Mouse (Mus musculus): ENCODE data around the gene Slc12a7. TPM values are rescaled to one million over a fixed set of nuclear protein-coding genes. Genes with fewer than 3 reads are reported as not detected.

Gene Slc12a7
- polyA plus RNA-seq, 1 experiment from 2014 or later: 7.0 TPM

GRCm38 (mm10) chr13:73833809-73834208, 100.9 kb downstream of the Slc12a7 start:
- ATAC-seq: no peak
- TF ChIP-seq CTCF (IDR thresholded peaks at IDR 0.05; ENCODE audit: low read depth): no peak
- no peak for TF ChIP-seq EP300 (IDR thresholded peaks at IDR 0.05; ENCODE audit: low read depth)
- Histone ChIP-seq H3K4me1 (ENCODE audit: insufficient read depth) (no peaks in the 10 kb centered on the region), H3K27me3 (ENCODE audit: insufficient read depth, low read length) (no peaks in the 10 kb centered on the region), H3K27ac (ENCODE audit: low read depth) (no peak overlapping the region), H3K36me3 (replicated peaks; ENCODE audit: insufficient read depth, low read length) (no peaks in the 10 kb centered on the region), H3K4me3 (ENCODE audit: low read depth, low read length) (no peak overlapping the region), H3K4me2 (ENCODE audit: low read depth, low read length) (no peak overlapping the region), H3K9ac (replicated peaks) (no peak overlapping the region), H3K9me3 (ENCODE audit: low read length) (no peaks in the 10 kb centered on the region)
- WGBS (ENCODE audit: insufficient replicate concordance): 72% methylated on average over 12 of the region's 12 CpGs
- DNase-seq: no peak

- no peak overlapping the region for H3K4me3 ChIP-seq (ENCODE audit: low read depth, low read length)
- no peaks in the 10 kb centered on the region for H3K9me3 ChIP-seq (ENCODE audit: low read length)
- no peaks in the 10 kb centered on the region for H3K4me1 ChIP-seq (ENCODE audit: insufficient read depth)
- no peak for TF ChIP-seq EP300 (IDR thresholded peaks at IDR 0.05; ENCODE audit: low read depth)
- TF ChIP-seq CTCF (IDR thresholded peaks at IDR 0.05; ENCODE audit: low read depth): no peak
- 56% methylated on average over 4 of the region's 4 CpGs for WGBS (ENCODE audit: insufficient replicate concordance)
- DNase-seq (no peak), ATAC-seq (no peak)
- no peaks in the 10 kb centered on the region for H3K36me3 ChIP-seq (replicated peaks; ENCODE audit: insufficient read depth, low read length)
- no peak overlapping the region for H3K4me2 ChIP-seq (ENCODE audit: low read depth, low read length)
- no peak overlapping the region for H3K9ac ChIP-seq (replicated peaks)
- H3K27me3 ChIP-seq (ENCODE audit: insufficient read depth, low read length): no peaks in the 10 kb centered on the region
- no peak overlapping the region for H3K27ac ChIP-seq (ENCODE audit: low read depth)
These were observed 102.9 kb downstream of the Slc12a7 start for GRCm38 (mm10) chr13:73835791-73836190.

- no peak overlapping the region for H3K4me3 ChIP-seq (ENCODE audit: low read depth, low read length)
- 79% methylated on average over 6 of the region's 6 CpGs for WGBS (ENCODE audit: insufficient replicate concordance)
These were observed 103.6 kb downstream of the Slc12a7 start for GRCm38 (mm10) chr13:73836491-73836890.

GRCm38 (mm10) chr13:73837708-73838107, 104.8 kb downstream of the Slc12a7 start:
- WGBS (ENCODE audit: insufficient replicate concordance): 63% methylated on average over 8 of the region's 8 CpGs
- Histone ChIP-seq H3K27ac (ENCODE audit: low read depth) (no peak overlapping the region), H3K36me3 (replicated peaks; ENCODE audit: insufficient read depth, low read length) (no peaks in the 10 kb centered on the region), H3K27me3 (ENCODE audit: insufficient read depth, low read length) (no peaks in the 10 kb centered on the region), H3K4me1 (ENCODE audit: insufficient read depth) (no peaks in the 10 kb centered on the region), H3K9me3 (ENCODE audit: low read length) (no peaks in the 10 kb centered on the region), H3K4me2 (ENCODE audit: low read depth, low read length) (no peak overlapping the region), H3K4me3 (ENCODE audit: low read depth, low read length) (no peak overlapping the region), H3K9ac (replicated peaks) (no peak overlapping the region)
- DNase-seq (no peak), ATAC-seq (no peak)
- TF ChIP-seq EP300 (IDR thresholded peaks at IDR 0.05; ENCODE audit: low read depth): no peak

More at GRCm38 (mm10) chr13:73836491-73836890, 103.6 kb downstream of the Slc12a7 start:
- H3K36me3 ChIP-seq (replicated peaks; ENCODE audit: insufficient read depth, low read length): no peaks in the 10 kb centered on the region
- H3K27me3 ChIP-seq (ENCODE audit: insufficient read depth, low read length): no peaks in the 10 kb centered on the region
- no peak overlapping the region for H3K9ac ChIP-seq (replicated peaks)
- no peak overlapping the region for H3K27ac ChIP-seq (ENCODE audit: low read depth)
- TF ChIP-seq CTCF (IDR thresholded peaks at IDR 0.05; ENCODE audit: low read depth): no peak
- no peak for TF ChIP-seq EP300 (IDR thresholded peaks at IDR 0.05; ENCODE audit: low read depth)
- ATAC-seq (no peak), DNase-seq (no peak)
- no peaks in the 10 kb centered on the region for H3K4me1 ChIP-seq (ENCODE audit: insufficient read depth)
- no peaks in the 10 kb centered on the region for H3K9me3 ChIP-seq (ENCODE audit: low read length)
- no peak overlapping the region for H3K4me2 ChIP-seq (ENCODE audit: low read depth, low read length)

GRCm38 (mm10) chr13:73839137-73839548, 106.2 kb downstream of the Slc12a7 start:
- WGBS (ENCODE audit: insufficient replicate concordance): 77% methylated on average over 11 of the region's 11 CpGs
- H3K27ac ChIP-seq (ENCODE audit: low read depth): no peak overlapping the region
- ATAC-seq: no peak
- no peaks in the 10 kb centered on the region for H3K4me1 ChIP-seq (ENCODE audit: insufficient read depth)
- no peak overlapping the region for H3K4me3 ChIP-seq (ENCODE audit: low read depth, low read length)
- H3K27me3 ChIP-seq (ENCODE audit: insufficient read depth, low read length): no peaks in the 10 kb centered on the region
- TF ChIP-seq EP300 (IDR thresholded peaks at IDR 0.05; ENCODE audit: low read depth): no peak
- no peak for TF ChIP-seq CTCF (IDR thresholded peaks at IDR 0.05; ENCODE audit: low read depth)
- no peaks in the 10 kb centered on the region for H3K36me3 ChIP-seq (replicated peaks; ENCODE audit: insufficient read depth, low read length)
- no peak for DNase-seq
- H3K9ac ChIP-seq (replicated peaks): no peak overlapping the region
- H3K4me2 ChIP-seq (ENCODE audit: low read depth, low read length): no peak overlapping the region
- no peaks in the 10 kb centered on the region for H3K9me3 ChIP-seq (ENCODE audit: low read length)

DNA sequence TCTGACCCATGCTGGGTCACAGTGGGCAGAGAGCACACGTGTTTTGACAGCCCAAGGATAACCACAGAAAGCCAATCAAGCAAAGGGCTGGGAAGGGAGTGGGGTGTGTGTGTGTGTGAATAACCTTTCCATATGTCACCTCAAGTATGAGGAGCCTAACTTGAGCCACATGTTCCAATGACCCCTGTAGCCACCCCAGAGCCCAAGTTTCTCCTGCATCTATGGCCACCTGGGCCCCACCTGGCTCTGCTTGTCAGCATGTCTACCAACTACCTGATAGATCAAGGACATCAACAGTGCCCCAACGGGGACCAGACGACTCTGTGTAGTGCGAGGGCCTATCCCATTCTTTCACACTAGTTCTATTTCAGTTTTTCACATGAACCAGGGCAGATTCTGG, 106.8 kb downstream of the Slc12a7 start:
- no peaks in the 10 kb centered on the region for H3K36me3 ChIP-seq (replicated peaks; ENCODE audit: insufficient read depth, low read length)
- WGBS (ENCODE audit: insufficient replicate concordance): 72% methylated on average over 4 of the region's 4 CpGs
- H3K9me3 ChIP-seq (ENCODE audit: low read length): no peaks in the 10 kb centered on the region
- H3K9ac ChIP-seq (replicated peaks): no peak overlapping the region
- ATAC-seq (no peak), DNase-seq (no peak)
- no peak overlapping the region for H3K4me3 ChIP-seq (ENCODE audit: low read depth, low read length)
- H3K27me3 ChIP-seq (ENCODE audit: insufficient read depth, low read length): 0 out of 2 replicates have a peak, but pooled peaks cover 2% of the 10 kb centered on the region
- no peak overlapping the region for H3K27ac ChIP-seq (ENCODE audit: low read depth)
- TF ChIP-seq CTCF (IDR thresholded peaks at IDR 0.05; ENCODE audit: low read depth) (no peak), EP300 (IDR thresholded peaks at IDR 0.05; ENCODE audit: low read depth) (no peak)
- no peak overlapping the region for H3K4me2 ChIP-seq (ENCODE audit: low read depth, low read length)
- H3K4me1 ChIP-seq (ENCODE audit: insufficient read depth): no peaks in the 10 kb centered on the region

DNA sequence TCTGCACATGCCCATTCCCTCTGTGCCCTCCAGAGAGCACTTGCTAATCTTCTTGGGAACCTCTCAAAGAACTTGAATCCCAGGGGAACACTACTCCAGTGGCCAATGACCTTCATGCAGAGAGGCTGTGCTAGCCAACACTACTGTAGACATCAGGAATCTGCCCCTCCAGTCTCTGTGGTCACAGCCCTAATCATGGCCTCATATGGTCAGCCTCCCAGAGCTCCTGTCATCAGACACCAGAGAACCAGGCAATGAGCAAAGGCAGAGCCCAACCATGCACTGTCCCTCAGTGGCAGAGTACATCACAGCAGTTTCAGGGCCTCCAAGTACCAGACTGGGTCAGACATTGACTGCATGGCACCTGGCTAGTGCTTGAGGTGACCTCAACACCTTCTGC, 109.8 kb downstream of the Slc12a7 start:
- no peak for DNase-seq
- Histone ChIP-seq H3K36me3 (replicated peaks; ENCODE audit: insufficient read depth, low read length) (no peaks in the 10 kb centered on the region), H3K9ac (replicated peaks) (no peak overlapping the region), H3K4me1 (ENCODE audit: insufficient read depth) (peaks cover 8% of the 10 kb centered on the region), H3K27ac (ENCODE audit: low read depth) (no peak overlapping the region), H3K9me3 (ENCODE audit: low read length) (no peaks in the 10 kb centered on the region), H3K4me3 (ENCODE audit: low read depth, low read length) (no peak overlapping the region), H3K27me3 (ENCODE audit: insufficient read depth, low read length) (peaks cover 32% of the 10 kb centered on the region), H3K4me2 (ENCODE audit: low read depth, low read length) (no peak overlapping the region)
- no peak for ATAC-seq
- TF ChIP-seq EP300 (IDR thresholded peaks at IDR 0.05; ENCODE audit: low read depth) (no peak), CTCF (IDR thresholded peaks at IDR 0.05; ENCODE audit: low read depth) (no peak)

Measured in liver, postnatal 0 days (tissue).